ENCODE assay signal across 20 mouse cellular contexts in genomic region chr5:25869880-25870279, GRCm38 (mm10).
DNase-seq lines count a peak whose midpoint lies in the region; ATAC-seq lines count a peak whose summit lies in the region.
"Had no signal": no experiment of that assay in that cellular context is flagged by ENCODE, and none has a peak within 500 bp of the region (broad histone marks: within the 10 kb centered on the region; RNA-seq: fewer than 3 reads in every experiment).

No protein-coding gene starts in this region.

- H3K9me3 ChIP-seq in embryonic facial prominence, embryonic 13.5 days, result no peaks in the 10 kb centered on the region
- peaks cover 4% of the 10 kb centered on the region for H3K9me3 ChIP-seq in embryonic facial prominence, embryonic 10.5 days
- H3K9me3 ChIP-seq in neural tube, embryonic 13.5 days, result no peaks in the 10 kb centered on the region
- no peaks in the 10 kb centered on the region for H3K9me3 ChIP-seq in limb, embryonic 11.5 days (ENCODE audit: control insufficient read depth, low read length)
- H3K9me3 ChIP-seq: G1E; heart, embryonic 10.5 days had no signal

- H3K4me2 ChIP-seq in embryonic facial prominence, embryonic 13.5 days, result no peak overlapping the region
- H3K4me2 ChIP-seq in neural tube, embryonic 13.5 days, result no peak overlapping the region
- H3K4me2 ChIP-seq in limb, embryonic 11.5 days (ENCODE audit: low read depth, severe bottlenecking), result no peak overlapping the region

- H3K27me3 ChIP-seq in embryonic facial prominence, embryonic 13.5 days, result no peaks in the 10 kb centered on the region
- H3K27me3 ChIP-seq in embryonic facial prominence, embryonic 10.5 days (replicated peaks; ENCODE audit: low read depth, poor library complexity, severe bottlenecking), result no peaks in the 10 kb centered on the region
- H3K27me3 ChIP-seq in neural tube, embryonic 13.5 days, result no peaks in the 10 kb centered on the region
- H3K27me3 ChIP-seq in limb, embryonic 11.5 days (ENCODE audit: control insufficient read depth, insufficient read depth, low read length), result no peaks in the 10 kb centered on the region

- H3K27ac ChIP-seq in embryonic facial prominence, embryonic 13.5 days, result no peak overlapping the region
- no peak overlapping the region for H3K27ac ChIP-seq in embryonic facial prominence, embryonic 10.5 days (replicated peaks)
- peak overlapping the region; percentile 67 for H3K27ac ChIP-seq in neural tube, embryonic 13.5 days (replicated peaks)
- no peak overlapping the region for H3K27ac ChIP-seq in limb, embryonic 11.5 days (replicated peaks; ENCODE audit: low read depth, low read length)
- H3K27ac ChIP-seq: heart, embryonic 10.5 days; stomach, postnatal 0 days had no signal

- H3K36me3 ChIP-seq in embryonic facial prominence, embryonic 13.5 days, result no peaks in the 10 kb centered on the region
- no peaks in the 10 kb centered on the region for H3K36me3 ChIP-seq in embryonic facial prominence, embryonic 10.5 days (replicated peaks)
- no peaks in the 10 kb centered on the region for H3K36me3 ChIP-seq in neural tube, embryonic 13.5 days
- no peaks in the 10 kb centered on the region for H3K36me3 ChIP-seq in limb, embryonic 11.5 days (ENCODE audit: control insufficient read depth, insufficient read depth, low read length)
- H3K36me3 ChIP-seq: G1E; heart, embryonic 10.5 days had no signal

- ATAC-seq in embryonic facial prominence, embryonic 13.5 days (ENCODE audit: insufficient number of reproducible peaks, insufficient read depth, low FRiP score, low TSS enrichment, low read depth), result no peak
- 0 out of 2 replicates have a peak, but pooled peaks have one; percentile 15 for ATAC-seq in neural tube, embryonic 13.5 days (ENCODE audit: low read depth)
- ATAC-seq in limb, embryonic 11.5 days (ENCODE audit: insufficient number of reproducible peaks, low FRiP score, low TSS enrichment, low read depth), result no peak
- no peak for ATAC-seq in granulocyte monocyte progenitor cell, adult 5-6 weeks (replicated peaks; ENCODE audit: poor library complexity, severe bottlenecking)
- ATAC-seq: CD4-positive, CD25-positive, alpha-beta regulatory T cell, adult 4 months; inflammation-experienced regulatory T-cells, adult 6 months; liver, postnatal 0 days had no signal

- H3K4me1 ChIP-seq in embryonic facial prominence, embryonic 13.5 days, result no peaks in the 10 kb centered on the region
- H3K4me1 ChIP-seq in embryonic facial prominence, embryonic 10.5 days, result no peaks in the 10 kb centered on the region
- H3K4me1 ChIP-seq in neural tube, embryonic 13.5 days (replicated peaks), result peaks cover 13% of the 10 kb centered on the region; the same call in 1 of the 2 replicates
- H3K4me1 ChIP-seq in limb, embryonic 11.5 days (ENCODE audit: control insufficient read depth, insufficient read depth, low read length), result no peaks in the 10 kb centered on the region; the same call in 1 of the 2 replicates
- H3K4me1 ChIP-seq: heart, embryonic 10.5 days had no signal

- 0 out of 2 replicates have a peak overlapping the region, but pooled peaks have one; percentile 32 for H3K9ac ChIP-seq in embryonic facial prominence, embryonic 13.5 days
- H3K9ac ChIP-seq in neural tube, embryonic 13.5 days, result no peak overlapping the region
- H3K9ac ChIP-seq in limb, embryonic 11.5 days (ENCODE audit: low read length), result no peak overlapping the region
- H3K9ac ChIP-seq: liver, postnatal 0 days had no signal

- no peak for DNase-seq in embryonic facial prominence, embryonic 10.5 days (ENCODE audit: low spot score)
- no peak for DNase-seq in neural tube, embryonic 10.5 days (ENCODE audit: extremely low spot score, low spot score)
- DNase-seq in limb, embryonic 11.5 days (ENCODE audit: low spot score), result peak; percentile 23
- DNase-seq in liver, result no peak
- DNase-seq in cerebellum, postnatal 14 days, result no peak
- DNase-seq: cerebellum, postnatal 10 days; embryo, embryonic 11 days; gastrocnemius, postnatal 14 days; heart, postnatal 10 days; kidney, adult 8-10 months; liver, postnatal 0 days; thymus, postnatal 25 days had no signal

- 67% methylated on average over 8 of the region's 8 CpGs for WGBS in embryonic facial prominence, embryonic 13.5 days
- WGBS in embryonic facial prominence, embryonic 10.5 days, result 82% methylated on average over 8 of the region's 8 CpGs
- WGBS in neural tube, embryonic 13.5 days, result 65% methylated on average over 8 of the region's 8 CpGs
- WGBS in limb, embryonic 11.5 days, result 64% methylated on average over 8 of the region's 8 CpGs

- H3K4me3 ChIP-seq in embryonic facial prominence, embryonic 13.5 days, result no peak overlapping the region
- no peak overlapping the region for H3K4me3 ChIP-seq in embryonic facial prominence, embryonic 10.5 days
- no peak overlapping the region for H3K4me3 ChIP-seq in neural tube, embryonic 13.5 days
- no peak overlapping the region for H3K4me3 ChIP-seq in limb, embryonic 11.5 days (ENCODE audit: low read depth, low read length)
- H3K4me3 ChIP-seq: heart, embryonic 10.5 days had no signal
